Mouse (Mus musculus): ENCODE measurements at regions not wholly inside any gene's neighbourhood (a gene's known extent, or its start where the extent isn't known, plus 50 kb on each side); places are given as distances from the start of the nearest gene placed in this dataset.

GRCm38 (mm10) chr12:82105184-82106031 lies 63.7 kb upstream of the Sipa1l1 start:
- DNase-seq: no peak
- Histone ChIP-seq H3K27ac (ENCODE audit: control insufficient read depth, insufficient read depth, low read length) (no peak overlapping the region), H3K4me3 (ENCODE audit: control insufficient read depth, insufficient read depth, low read length) (no peak overlapping the region), H3K27me3 (ENCODE audit: control insufficient read depth, insufficient read depth, low read length) (no peaks in the 10 kb centered on the region), H3K4me1 (replicated peaks; ENCODE audit: control insufficient read depth, insufficient read depth, low read length) (no peaks in the 10 kb centered on the region; the same call in 1 of the 2 replicates), H3K36me3 (ENCODE audit: control insufficient read depth, insufficient read depth, low read length) (no peaks in the 10 kb centered on the region)
- WGBS: 91% methylated on average over 17 of the region's 17 CpGs
- TF ChIP-seq CTCF (IDR thresholded peaks at IDR 0.05; ENCODE audit: borderline replicate concordance, control insufficient read depth, extremely low read depth, insufficient read depth, low read length, poor library complexity) (no peak), POLR2A (IDR thresholded peaks at IDR 0.05; ENCODE audit: control insufficient read depth, extremely low read depth, insufficient read depth, low read length, poor library complexity) (no peak)

- H3K27me3 ChIP-seq (ENCODE audit: control insufficient read depth, insufficient read depth, low read length): no peaks in the 10 kb centered on the region
- no peak overlapping the region for H3K4me3 ChIP-seq (ENCODE audit: control insufficient read depth, insufficient read depth, low read length)
- WGBS: 93% methylated on average over 7 of the region's 7 CpGs
- H3K4me1 ChIP-seq (replicated peaks; ENCODE audit: control insufficient read depth, insufficient read depth, low read length): peaks cover 11% of the 10 kb centered on the region
- no peaks in the 10 kb centered on the region for H3K36me3 ChIP-seq (ENCODE audit: control insufficient read depth, insufficient read depth, low read length)
- DNase-seq: no peak
- no peak overlapping the region for H3K27ac ChIP-seq (ENCODE audit: control insufficient read depth, insufficient read depth, low read length)
- TF ChIP-seq CTCF (IDR thresholded peaks at IDR 0.05; ENCODE audit: borderline replicate concordance, control insufficient read depth, extremely low read depth, insufficient read depth, low read length, poor library complexity) (no peak), POLR2A (IDR thresholded peaks at IDR 0.05; ENCODE audit: control insufficient read depth, extremely low read depth, insufficient read depth, low read length, poor library complexity) (no peak)
Measured at GRCm38 (mm10) chr12:82115766-82116165, 53.4 kb upstream of the Sipa1l1 start.
